Mouse (Mus musculus) heart, embryonic 16.5 days (tissue): Measurements from ENCODE around the gene 1520401A03Rik. TPM values are rescaled to one million over a fixed set of nuclear protein-coding genes. Genes with fewer than 3 reads are reported as not detected.
"Not testable (repeated sequence)": the region's sequence is repeated elsewhere in the genome, so short reads cannot be mapped to it uniquely, and the experiment has no call there.

ENCODE experiments used
- ATAC-seq: fragments of 200-750 bp; cut with Nextera tagmentation; replicated peaks from 2 replicates; pipeline ENCODE4 v1.8.0; 2017; ENCODE audit warnings: moderate number of reproducible peaks; ENCODE audit not compliant: insufficient read depth, low FRiP score; ENCODE audit errors: extremely low read depth
- H3K27ac ChIP-seq: fragments of 300-500 bp; sonication (generic); 2 replicates; pipeline ENCODE4 v1.5.1; 2014; ENCODE audit warnings: mild to moderate bottlenecking, low read length, control low read depth, moderate library complexity
- H3K27me3 ChIP-seq: fragments of 300-500 bp; sonication (generic); 2 replicates; pipeline ENCODE4 v1.6.1; 2014; ENCODE audit warnings: low read length, mixed read lengths; ENCODE audit not compliant: control insufficient read depth, insufficient read depth
- H3K36me3 ChIP-seq: fragments of 300-500 bp; sonication (generic); 2 replicates; pipeline ENCODE4 v1.6.1; 2014; ENCODE audit not compliant: control insufficient read depth, insufficient read depth
- H3K4me1 ChIP-seq: fragments of 300-500 bp; sonication (generic); 2 replicates; pipeline ENCODE4 v1.6.1; 2014; ENCODE audit warnings: low read length, mixed read lengths; ENCODE audit not compliant: control insufficient read depth, insufficient read depth
- H3K4me2 ChIP-seq: fragments of 300-500 bp; sonication (generic); 2 replicates; pipeline ENCODE4 v1.6.1; 2014; ENCODE audit warnings: low read depth, mild to moderate bottlenecking, control low read depth, low read length
- H3K4me3 ChIP-seq: fragments of 300-500 bp; sonication (generic); 2 replicates; pipeline ENCODE4 v1.5.1; 2014; ENCODE audit warnings: mild to moderate bottlenecking, control low read depth, low read length
- H3K9ac ChIP-seq: fragments of 300-500 bp; sonication (generic); 2 replicates; pipeline ENCODE4 v1.6.1; 2014; ENCODE audit warnings: low read length, control low read depth
- H3K9me3 ChIP-seq: fragments of 300-500 bp; sonication (generic); replicated peaks from 2 replicates; pipeline ENCODE4 v1.6.1; 2016; ENCODE audit warnings: low read length; ENCODE audit not compliant: control insufficient read depth
- WGBS: fragments of 180-500 bp; shearing (Covaris S2); extraction: QIAGEN DNeasy Blood & Tissue Kit; methylation state at CpG from one replicate; pipeline ENCODE4 v1.1.7; 2014; 5-methylcytosine and 5-hydroxymethylcytosine counted together
- polyA plus RNA-seq: library from polyadenylated mRNA; unstranded; fragments of >200 nt; fragmentation: Nextera tagmentation; extraction: Ambion mirVana; gene quantifications from 2 replicates; pipeline ENCODE4 v1.2.1, GENCODE M21; 2015

The 1520401A03Rik gene
- not detected in 2 replicates for polyA plus RNA-seq

GRCm38 (mm10) chr17:23722376-23723125 is at the start of gene 1520401A03Rik:
TSS of gene 1520401A03Rik (minus strand) at chr17:23722783.
- 0 out of 2 replicates have a peak, but pooled peaks cover 4% of the 10 kb centered on the region for H3K27me3 ChIP-seq
- ATAC-seq = no peak
- H3K4me2 ChIP-seq = no peak within 1 kb of the TSS
- no peak within 1 kb of the TSS for H3K4me3 ChIP-seq
- H3K4me1 ChIP-seq = peaks cover 10% of the 10 kb centered on the region
- 46% methylated on average over 7 of the region's 7 CpGs for WGBS
- H3K27ac ChIP-seq = no peak within 1 kb of the TSS
- H3K36me3 ChIP-seq = no peaks in the 10 kb centered on the region
- H3K9me3 ChIP-seq = no peaks in the 10 kb centered on the region
- H3K9ac ChIP-seq = no peak within 1 kb of the TSS

- H3K27ac ChIP-seq, H3K4me1 ChIP-seq, H3K9me3 ChIP-seq, H3K36me3 ChIP-seq, H3K9ac ChIP-seq, H3K4me3 ChIP-seq, H3K27me3 ChIP-seq, H3K4me2 ChIP-seq, ATAC-seq: not testable (repeated sequence)
- 60% methylated on average over 2 of the region's 2 CpGs for WGBS
Observed at GRCm38 (mm10) chr17:23772219-23772556, 49.6 kb upstream of the 1520401A03Rik start.

- peak within 1 kb of the TSS; percentile 76 for H3K27ac ChIP-seq
- H3K4me2 ChIP-seq = peak within 1 kb of the TSS; percentile 84
- H3K36me3 ChIP-seq = no peaks in the 10 kb centered on the region
- peak; percentile 99 for ATAC-seq
- peak within 1 kb of the TSS; percentile 81 for H3K4me3 ChIP-seq
- no peaks in the 10 kb centered on the region for H3K27me3 ChIP-seq
- no peaks in the 10 kb centered on the region for H3K9me3 ChIP-seq
- peak within 1 kb of the TSS; percentile 92 for H3K9ac ChIP-seq
- WGBS = 4% methylated on average over 58 of the region's 58 CpGs
- peaks cover 7% of the 10 kb centered on the region for H3K4me1 ChIP-seq
Observed at GRCm38 (mm10) chr17:23771284-23772218, 49.0 kb upstream of the 1520401A03Rik start, which contains the start of gene Flywch1. TSS of gene Flywch1 (minus strand) at chr17:23771602.

- Histone ChIP-seq H3K4me3 (peak overlapping the region; percentile 81), H3K27me3 (no peaks in the 10 kb centered on the region), H3K9ac (peak overlapping the region; percentile 92), H3K4me2 (peak overlapping the region; percentile 84), H3K4me1 (peaks cover 7% of the 10 kb centered on the region), H3K9me3 (no peaks in the 10 kb centered on the region), H3K36me3 (no peaks in the 10 kb centered on the region), H3K27ac (peak overlapping the region; percentile 76)
- peak; percentile 11 for ATAC-seq
- WGBS = 2% methylated on average over 19 of the region's 19 CpGs
Observed at GRCm38 (mm10) chr17:23770896-23771283, 48.3 kb upstream of the 1520401A03Rik start.

GRCm38 (mm10) chr17:23770493-23770892 is 47.9 kb upstream of the 1520401A03Rik start:
- H3K9me3 ChIP-seq = no peaks in the 10 kb centered on the region
- H3K27ac ChIP-seq = no peak overlapping the region
- H3K27me3 ChIP-seq = no peaks in the 10 kb centered on the region
- H3K4me2 ChIP-seq = peak overlapping the region; percentile 84
- peak overlapping the region; percentile 92 for H3K9ac ChIP-seq
- no peaks in the 10 kb centered on the region for H3K36me3 ChIP-seq
- no peak for ATAC-seq
- H3K4me1 ChIP-seq = peaks cover 7% of the 10 kb centered on the region
- H3K4me3 ChIP-seq = peak overlapping the region; percentile 81
- 20% methylated on average over 2 of the region's 2 CpGs for WGBS

- no peaks in the 10 kb centered on the region for H3K27me3 ChIP-seq
- H3K36me3 ChIP-seq = peaks cover 31% of the 10 kb centered on the region
- no peaks in the 10 kb centered on the region for H3K9me3 ChIP-seq
- H3K4me2 ChIP-seq = no peak overlapping the region
- no peak overlapping the region for H3K9ac ChIP-seq
- 91% methylated on average over 11 of the region's 11 CpGs for WGBS
- no peak for ATAC-seq
- H3K4me1 ChIP-seq = no peaks in the 10 kb centered on the region
- H3K4me3 ChIP-seq = no peak overlapping the region
- no peak overlapping the region for H3K27ac ChIP-seq
Observed at GRCm38 (mm10) chr17:23762976-23763375, 40.4 kb upstream of the 1520401A03Rik start.

- ATAC-seq = no peak
- Histone ChIP-seq H3K9me3 (no peaks in the 10 kb centered on the region), H3K27ac (no peak overlapping the region), H3K36me3 (peaks cover 42% of the 10 kb centered on the region), H3K27me3 (no peaks in the 10 kb centered on the region), H3K4me3 (no peak overlapping the region), H3K4me1 (no peaks in the 10 kb centered on the region), H3K4me2 (no peak overlapping the region), H3K9ac (no peak overlapping the region)
- 94% methylated on average over 3 of the region's 3 CpGs for WGBS
Observed at GRCm38 (mm10) chr17:23761155-23761554, 38.6 kb upstream of the 1520401A03Rik start.

- WGBS = 88% methylated on average over 9 of the region's 9 CpGs
- no peaks in the 10 kb centered on the region for H3K27me3 ChIP-seq
- no peaks in the 10 kb centered on the region for H3K9me3 ChIP-seq
- H3K27ac ChIP-seq = no peak overlapping the region
- H3K9ac ChIP-seq = no peak overlapping the region
- no peaks in the 10 kb centered on the region for H3K4me1 ChIP-seq
- H3K4me2 ChIP-seq = no peak overlapping the region
- peaks cover 50% of the 10 kb centered on the region for H3K36me3 ChIP-seq
- H3K4me3 ChIP-seq = no peak overlapping the region
- ATAC-seq = no peak
Observed at GRCm38 (mm10) chr17:23760231-23760630, 37.6 kb upstream of the 1520401A03Rik start.

GRCm38 (mm10) chr17:23758801-23759200 is 36.2 kb upstream of the 1520401A03Rik start:
- WGBS = 87% methylated on average over 8 of the region's 8 CpGs
- H3K4me3 ChIP-seq = no peak overlapping the region
- H3K9ac ChIP-seq = no peak overlapping the region
- no peak overlapping the region for H3K4me2 ChIP-seq
- no peaks in the 10 kb centered on the region for H3K9me3 ChIP-seq
- no peaks in the 10 kb centered on the region for H3K4me1 ChIP-seq
- H3K27ac ChIP-seq = no peak overlapping the region
- peaks cover 52% of the 10 kb centered on the region for H3K36me3 ChIP-seq
- no peaks in the 10 kb centered on the region for H3K27me3 ChIP-seq
- no peak for ATAC-seq
